Mouse (Mus musculus): Measurements from ENCODE around the gene Ubl5.

- TF ChIP-seq CTCF (IDR thresholded peaks at IDR 0.05; ENCODE audit: insufficient read depth, low read length) (no peak), POLR2A (IDR thresholded peaks at IDR 0.05; ENCODE audit: borderline replicate concordance, extremely low read depth, low read depth, low read length) (no peak)
Measured at GRCm38 (mm10) chr9:20666510-20667034, 23.9 kb downstream of the Ubl5 start.

Data from lung, adult 2 months (tissue).